Mouse (Mus musculus) G1E (cell line): ENCODE measurements around the gene Eif3a.

Experiments
- CTCF ChIP-seq: IDR thresholded peaks from 2 replicates; pipeline ENCODE4 v1.5.1; 2012; ENCODE audit warnings: low read depth, low read length, inconsistent platforms, mixed read lengths
- GATA1 ChIP-seq: IDR thresholded peaks from 2 replicates; pipeline ENCODE4 v1.6.1; 2012; ENCODE audit warnings: borderline replicate concordance, low read length, inconsistent platforms, mixed read lengths

GRCm38 (mm10) chr19:60743767-60744547 lies 46.5 kb downstream of the Eif3a start:
- TF ChIP-seq CTCF: no peak
- TF ChIP-seq GATA1: no peak
